Mouse (Mus musculus) induced T-regulatory cell, adult 2 months (primary cell): ENCODE results near the gene Nudt19.
A peak's percentile ranks its signal among the peaks of the same experiment; 100 is the strongest.
"Not testable (repeated sequence)": the region's sequence is repeated elsewhere in the genome, so short reads cannot be mapped to it uniquely, and the experiment has no call there.

Experiments used
- DNase-seq: peaks from one replicate; pipeline ENCODE4 v3.0.0-alpha.2; 2012; ENCODE audit warnings: low read depth

Gene Nudt19

DNA sequence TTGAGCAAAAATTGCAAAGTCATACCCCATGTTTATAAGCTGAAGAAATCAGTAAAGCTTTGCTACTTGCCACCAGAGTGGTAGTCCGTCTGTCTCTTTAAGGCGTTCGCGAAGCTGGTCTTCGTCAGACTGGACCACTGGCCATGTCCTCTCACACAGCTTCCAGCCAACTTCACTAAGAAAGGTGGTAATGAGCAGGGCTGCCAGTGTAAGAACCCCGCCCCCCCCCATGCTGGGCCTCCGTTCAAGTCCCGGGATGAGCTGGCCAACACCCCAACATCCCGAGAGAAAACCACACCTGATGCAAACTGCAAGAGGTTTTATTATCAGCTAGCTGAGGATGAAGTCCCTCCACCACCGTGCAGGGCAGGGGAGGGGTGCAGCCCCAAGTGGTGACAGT, 8.8 kb upstream of the Nudt19 start:
- DNase-seq, result not testable (repeated sequence)

DNA sequence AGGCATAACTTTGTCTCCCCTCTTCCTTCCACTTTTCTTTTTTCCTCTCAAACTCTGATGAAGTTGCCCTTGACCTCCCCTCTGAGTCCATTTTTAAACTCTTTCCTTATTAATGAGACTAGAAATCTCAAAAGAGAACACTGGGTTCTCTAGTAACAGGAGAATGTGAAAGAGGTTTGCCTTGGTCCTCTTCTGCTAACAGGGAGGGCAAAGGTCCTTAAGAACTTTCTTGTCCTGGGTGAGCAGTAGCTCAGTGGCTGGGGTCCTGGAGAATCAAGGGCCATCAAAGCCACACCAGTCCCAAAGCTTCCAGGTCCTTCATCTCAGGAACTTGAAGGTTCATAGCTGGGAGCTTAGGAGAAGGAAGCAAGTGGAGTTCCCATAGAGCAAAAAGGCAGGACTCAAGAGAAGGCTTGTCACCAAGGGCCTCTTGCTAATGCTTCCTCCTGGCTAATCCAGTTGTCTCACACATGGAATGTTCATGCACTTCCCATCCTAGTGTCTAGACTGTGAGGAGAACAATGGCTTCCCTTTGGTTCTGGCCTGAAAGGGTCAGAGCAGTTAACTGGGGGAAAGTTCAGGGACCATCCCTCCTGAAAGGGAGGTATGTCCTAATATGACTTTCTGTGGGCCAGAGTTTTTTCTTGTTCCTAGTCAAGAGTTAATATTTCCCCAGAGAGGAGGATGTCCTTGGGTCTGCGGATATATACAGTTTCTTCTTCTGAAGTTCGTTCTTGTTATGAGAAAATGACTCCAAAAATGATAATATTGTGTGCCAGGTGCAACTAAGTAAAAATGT, 8.2 kb upstream of the Nudt19 start:
- no peak for DNase-seq

DNA sequence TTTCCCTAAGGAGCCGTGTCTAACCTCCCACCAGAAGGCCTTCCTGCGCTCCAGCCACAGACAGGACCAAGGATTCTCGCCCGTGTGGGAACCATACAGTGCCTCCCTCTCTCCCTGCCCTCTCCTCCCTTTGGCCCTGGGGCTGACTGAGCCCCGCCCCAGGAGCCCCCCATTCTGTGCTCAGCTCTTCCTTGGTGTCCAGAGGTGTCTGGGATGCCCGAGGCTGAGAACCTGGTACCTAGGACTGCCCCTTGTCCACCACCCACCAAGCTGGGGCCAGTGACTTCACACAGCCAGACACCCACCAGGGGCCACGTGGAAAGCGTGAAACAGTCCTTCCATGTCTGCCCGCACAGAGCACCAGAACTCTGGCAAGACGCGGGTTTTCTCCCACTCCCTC, 7.0 kb upstream of the Nudt19 start:
- no peak for DNase-seq

DNA sequence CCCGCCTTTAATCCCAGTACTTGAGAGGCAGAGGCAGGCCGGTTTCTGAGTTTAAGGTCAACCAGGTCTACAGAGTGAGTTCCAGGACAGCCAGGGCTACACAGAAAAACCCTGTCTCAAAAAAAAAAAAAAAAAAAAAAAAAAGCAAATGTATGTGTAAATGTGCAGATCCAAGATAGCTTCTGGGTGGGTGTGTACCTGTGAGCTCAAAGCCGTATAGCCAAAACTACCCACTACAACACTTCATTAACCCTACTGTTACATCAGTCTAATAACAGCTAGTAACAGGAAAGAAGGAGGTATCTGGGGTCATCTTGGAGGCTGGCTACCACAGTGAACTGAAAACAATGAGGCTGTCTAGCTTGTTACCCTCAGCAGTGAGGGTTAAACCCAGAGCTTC, 3.7 kb upstream of the Nudt19 start:
- DNase-seq, result no peak

DNA sequence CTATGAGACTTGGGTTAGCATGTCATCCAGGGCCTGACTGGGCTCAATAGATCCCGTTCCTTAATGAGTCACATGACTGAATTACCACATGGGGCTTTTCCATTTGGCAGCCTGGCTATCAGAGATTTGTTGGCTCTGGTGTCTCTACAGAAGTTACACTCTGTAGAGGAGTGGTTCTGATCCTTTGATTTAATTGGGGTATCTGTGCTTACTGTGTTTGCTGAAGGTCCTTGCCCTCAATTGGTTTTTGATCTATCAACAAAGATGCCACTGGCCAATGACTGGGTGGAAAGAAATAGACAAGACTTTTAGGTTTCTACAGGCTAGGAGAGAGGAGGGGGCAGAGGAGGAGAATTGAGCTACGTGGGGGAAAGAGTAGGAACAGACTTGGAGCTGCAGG, 2.6 kb upstream of the Nudt19 start:
- no peak for DNase-seq

DNA sequence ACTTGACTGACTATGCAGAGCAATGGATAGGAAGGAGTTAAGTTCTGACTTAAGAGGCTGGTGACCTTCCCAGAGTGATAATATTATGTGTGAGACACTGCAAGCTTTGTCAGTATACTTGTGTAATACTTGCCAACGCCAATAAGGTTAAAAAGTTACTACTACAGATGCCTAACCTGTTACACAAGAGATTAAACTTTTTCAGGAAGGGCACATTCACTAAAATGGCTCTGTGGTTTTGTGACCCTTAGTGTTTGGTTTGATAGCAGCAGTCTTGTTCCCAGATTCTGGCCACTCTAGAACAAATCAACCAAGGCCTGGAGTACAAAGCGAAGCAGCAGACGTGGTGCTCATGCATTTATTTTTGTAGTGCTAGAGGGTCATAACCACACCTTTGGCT, 1.5 kb upstream of the Nudt19 start:
- no peak for DNase-seq

DNA sequence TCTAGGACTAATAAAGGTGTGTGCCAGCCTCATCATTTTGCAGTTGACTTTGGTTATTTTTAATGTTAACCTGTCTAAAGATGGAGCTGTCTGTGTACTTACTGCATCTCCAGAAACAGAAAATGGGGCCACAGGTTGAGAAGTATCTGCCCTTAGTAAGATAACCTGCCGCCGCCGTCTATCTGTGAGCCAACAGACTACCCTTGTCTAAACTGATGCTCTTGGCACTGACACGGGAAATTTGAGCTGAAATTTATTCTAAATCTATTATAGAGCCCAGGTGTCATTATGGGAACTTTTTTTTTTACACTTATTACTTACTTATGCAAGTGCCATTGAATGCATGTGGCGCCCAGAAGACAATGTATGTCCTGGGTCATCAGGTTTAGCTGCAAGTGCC, 801 bp upstream of the Nudt19 start:
- no peak for DNase-seq

DNA sequence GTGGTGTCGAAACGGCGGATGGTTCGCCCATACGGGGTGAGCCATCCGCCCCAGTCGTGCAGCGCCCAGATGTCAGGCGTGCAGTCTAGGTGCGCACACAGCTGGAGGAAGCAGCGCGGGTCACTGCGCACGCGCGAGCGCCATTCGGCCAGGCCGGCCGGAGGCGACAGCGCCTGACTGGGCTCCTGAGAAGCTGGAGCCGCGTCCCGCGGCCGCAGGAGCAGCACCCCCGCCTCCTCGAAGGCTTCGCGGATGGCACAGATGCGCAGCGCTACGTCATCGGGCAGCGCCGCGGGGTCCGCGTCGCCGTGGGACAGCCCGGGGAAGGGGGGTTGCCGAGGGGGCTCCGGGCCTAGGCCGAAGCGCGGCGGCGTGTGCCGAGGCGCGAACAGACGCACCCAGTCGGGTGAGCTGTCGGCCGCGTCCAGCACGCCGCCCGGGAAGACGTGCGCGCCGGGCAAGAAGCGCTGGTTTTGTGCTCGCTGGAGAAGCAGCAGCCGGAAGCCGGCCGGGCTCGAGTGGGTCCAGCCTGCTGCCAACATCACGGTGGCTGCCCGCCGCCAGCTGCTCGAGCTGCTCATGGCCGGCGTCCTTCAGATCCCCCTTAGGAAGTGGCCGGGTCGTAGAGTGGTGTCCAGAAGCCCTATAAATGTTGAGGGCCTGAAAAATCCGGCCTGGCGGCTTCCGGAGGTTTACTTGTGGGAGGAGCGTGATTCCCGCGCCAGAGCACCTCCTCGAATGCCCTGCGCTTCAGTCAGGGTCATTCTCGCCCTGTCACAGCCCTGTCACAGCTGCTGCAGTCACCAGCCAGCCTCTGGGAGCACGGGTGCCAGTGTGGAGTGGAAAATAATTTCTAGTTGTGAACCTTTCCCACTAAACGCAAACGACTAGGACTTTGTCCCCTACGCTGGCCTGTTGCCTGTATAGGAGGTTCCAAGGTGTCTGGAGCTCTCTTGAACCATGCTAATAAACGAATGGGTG, 590 bp downstream of the Nudt19 start:
- DNase-seq, result peak; percentile 89

DNA sequence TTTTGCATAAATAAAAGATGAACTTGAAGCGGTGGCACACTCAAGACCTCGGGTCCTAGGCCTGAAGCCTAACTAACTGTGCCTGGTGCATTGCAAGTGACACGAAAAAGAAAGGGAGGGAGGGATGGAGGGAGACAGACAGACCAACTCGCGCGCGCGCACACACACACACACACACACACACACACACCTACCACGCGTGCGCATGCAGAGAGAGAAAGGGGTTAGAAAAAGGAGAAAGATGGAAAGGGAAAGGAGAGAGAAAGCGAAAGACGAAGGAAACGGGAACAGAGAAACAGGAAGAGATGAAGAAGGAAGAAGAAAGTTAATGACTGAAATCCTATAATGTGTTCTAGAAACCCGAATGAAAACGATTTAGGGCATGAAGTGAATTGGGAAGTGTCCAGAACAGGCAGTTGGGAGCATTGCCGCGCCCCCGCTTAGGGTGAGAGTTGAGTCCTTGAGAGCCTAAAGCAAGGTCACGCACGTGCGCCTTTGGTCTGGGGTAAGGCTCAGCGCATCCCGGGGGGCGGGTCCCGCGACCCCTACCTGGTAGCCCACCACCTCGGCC, 1.4 kb downstream of the Nudt19 start:
- peak; percentile 75 for DNase-seq

DNA sequence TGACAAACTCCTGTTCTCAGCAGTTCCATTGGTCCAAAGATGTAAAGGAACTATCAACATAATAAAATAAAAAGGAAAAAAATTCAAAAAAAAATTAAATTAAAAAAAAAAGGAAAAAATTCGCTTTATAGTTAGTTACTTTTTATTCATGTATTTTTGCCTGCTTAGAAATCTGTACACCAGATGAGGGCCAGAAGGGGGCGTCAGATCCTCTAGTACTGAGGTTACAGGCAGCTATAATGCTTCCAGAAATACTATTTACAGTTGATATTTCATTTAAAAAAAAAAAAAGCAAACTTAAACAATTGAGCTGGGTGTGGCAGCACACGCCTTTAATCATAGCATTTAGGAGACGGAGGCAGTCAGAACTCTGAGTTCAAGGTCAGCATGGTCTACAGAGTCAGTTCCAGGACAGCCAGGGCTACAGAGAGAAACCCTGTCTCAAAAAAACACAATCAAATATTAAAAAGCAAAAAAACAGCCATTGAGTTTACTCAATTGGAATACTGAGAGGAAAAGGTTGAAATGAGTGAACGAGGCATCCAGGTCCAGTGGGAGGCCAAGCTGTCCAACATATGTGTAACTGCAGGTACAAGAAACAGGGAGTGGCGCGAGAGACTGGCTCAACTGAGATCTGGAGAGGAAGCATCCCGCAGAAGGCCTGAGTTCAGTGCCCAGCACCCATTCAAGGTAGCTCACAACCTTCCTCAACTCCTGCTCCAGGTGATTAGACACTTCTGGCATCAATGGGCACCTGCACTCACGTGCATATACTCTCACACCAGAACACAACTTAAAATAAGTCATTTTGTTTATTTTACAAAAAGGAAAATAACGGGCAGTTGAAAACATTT, 2.1 kb downstream of the Nudt19 start:
- peak; percentile 72 for DNase-seq

DNA sequence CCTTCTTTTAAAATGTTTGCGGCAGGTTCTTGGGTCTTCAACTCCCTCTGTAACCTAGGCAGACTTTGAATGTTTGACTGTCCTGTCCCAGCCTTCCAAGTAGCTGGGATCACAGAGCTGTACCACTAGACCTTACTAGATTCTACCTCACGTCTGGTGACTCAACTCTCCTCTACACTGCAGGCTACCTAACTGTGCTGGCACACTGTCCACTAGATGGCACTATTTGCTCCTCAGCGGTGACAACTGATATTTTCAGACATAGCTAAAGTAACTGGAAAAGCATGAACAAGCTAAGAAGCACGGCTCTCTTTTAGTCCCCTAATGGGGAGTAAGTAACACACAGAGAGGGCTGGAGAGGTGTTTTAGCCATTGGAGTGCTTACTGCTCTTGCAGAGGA, 10.2 kb downstream of the Nudt19 start:
- DNase-seq, result peak; percentile 77

DNA sequence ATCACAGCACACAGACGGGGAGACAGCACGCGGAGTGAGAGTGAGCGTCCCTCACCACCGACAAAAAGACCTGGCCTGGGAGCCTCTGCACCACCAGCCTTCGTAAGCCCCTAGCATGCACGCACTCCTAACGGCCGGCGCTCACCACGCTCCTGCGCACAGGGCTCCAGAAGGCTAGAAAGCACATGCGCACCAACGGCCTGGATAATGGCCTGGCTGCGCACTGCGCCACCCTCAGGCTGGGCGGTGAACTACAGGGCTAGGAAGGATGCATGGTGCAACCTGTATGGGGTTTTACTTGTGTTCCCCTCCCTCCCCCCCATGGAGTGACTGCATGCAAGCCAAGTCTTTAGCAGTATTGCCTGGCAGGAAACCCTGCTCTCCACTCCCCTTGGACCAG, 18.5 kb downstream of the Nudt19 start, which contains the start of gene Tdrd12:
Gene Tdrd12, minus strand, starts transcription at position 184 of the 400 bp plus-strand sequence.
- DNase-seq, result peak; percentile 12

DNA sequence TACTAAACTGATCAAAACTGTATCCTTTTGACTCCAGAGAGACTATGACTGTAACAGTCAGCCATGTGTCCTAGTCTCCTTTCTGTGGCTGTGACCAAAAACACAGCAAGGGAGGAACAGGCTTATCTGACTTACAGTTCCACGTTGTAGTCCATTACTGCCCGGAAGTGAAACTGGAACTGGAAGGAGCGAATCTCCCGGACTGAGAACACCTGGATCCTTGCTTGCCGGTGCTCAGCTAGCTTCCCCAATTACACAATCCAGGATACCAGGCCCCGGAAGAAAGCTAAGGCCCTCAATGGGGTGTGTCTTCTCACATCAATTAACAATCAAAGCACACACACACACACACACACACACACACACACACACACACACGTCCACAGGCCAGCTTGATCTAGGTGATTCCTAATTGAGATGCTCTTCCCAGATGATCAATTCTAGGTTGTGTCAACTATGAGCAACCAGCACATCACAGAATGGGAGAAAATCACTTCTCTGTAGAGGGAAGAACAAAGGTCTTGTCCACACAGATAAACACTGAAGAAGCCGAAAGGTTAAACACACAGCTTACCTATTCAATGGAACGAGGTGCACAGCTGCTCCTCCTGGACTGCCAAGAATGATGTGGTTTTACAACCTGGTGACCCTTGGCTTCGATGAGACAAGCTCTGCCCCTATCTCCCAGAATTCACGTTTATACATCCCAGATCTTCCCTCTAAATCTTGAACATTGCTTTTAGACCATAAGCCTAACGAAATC, 20.2 kb downstream of the Nudt19 start:
- DNase-seq, result no peak

DNA sequence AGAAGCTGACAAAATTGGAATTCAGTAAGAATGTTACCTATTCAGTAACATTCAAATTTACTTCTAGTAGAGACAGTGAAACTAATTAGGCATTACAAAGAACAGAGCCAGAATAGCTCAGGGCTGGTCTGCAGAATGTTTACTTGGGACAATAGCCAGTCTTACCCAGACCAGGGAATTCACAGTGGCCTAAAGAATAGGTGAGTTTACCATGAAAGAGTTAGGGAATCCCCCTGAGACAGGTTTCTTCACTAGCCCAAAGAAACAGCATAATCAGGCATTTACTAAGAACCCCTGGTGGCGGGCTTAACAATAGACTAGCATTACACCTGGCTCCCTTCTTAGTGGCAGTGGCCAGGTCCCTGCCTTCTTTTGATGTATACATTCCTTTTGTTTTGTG, 25.6 kb downstream of the Nudt19 start:
- not testable (repeated sequence) for DNase-seq

DNA sequence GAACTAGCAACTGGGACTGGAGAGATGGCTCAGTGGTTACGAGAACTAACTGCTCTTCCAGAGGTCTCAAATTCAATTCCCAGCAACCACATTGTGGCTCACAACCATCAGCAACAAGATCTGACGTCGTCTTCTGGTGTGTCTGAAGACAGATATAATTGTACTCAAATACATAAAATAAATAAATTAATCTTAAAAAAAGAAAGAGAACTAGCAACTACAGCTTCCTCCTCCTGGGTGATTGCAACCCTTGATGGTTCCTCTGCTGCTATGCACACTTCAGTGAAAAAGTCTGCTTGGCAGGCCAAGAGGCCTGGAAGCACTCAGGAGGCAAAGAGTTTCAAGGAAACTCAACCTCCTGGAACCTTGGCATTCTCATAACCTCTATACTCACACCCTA, 26.1 kb downstream of the Nudt19 start:
- DNase-seq, result no peak

DNA sequence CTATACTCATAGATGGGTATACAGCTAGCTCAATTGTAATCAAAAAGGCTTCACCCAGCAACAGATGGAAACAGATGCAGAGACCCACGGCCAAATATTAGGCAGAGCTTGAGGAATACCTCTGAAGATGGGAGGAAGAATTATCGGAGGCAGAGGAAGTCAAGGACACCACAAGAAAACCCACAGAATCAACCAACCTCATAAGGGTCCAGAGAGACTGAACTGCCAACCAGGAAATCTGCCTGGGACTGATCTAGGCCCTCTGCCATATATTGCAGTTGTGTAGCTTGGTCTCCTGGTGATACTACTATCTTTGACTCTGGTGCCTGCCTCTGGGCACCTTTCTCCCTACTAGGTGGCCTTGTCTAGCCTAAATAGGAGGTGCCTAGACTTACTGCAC, 29.3 kb downstream of the Nudt19 start:
- no peak for DNase-seq

DNA sequence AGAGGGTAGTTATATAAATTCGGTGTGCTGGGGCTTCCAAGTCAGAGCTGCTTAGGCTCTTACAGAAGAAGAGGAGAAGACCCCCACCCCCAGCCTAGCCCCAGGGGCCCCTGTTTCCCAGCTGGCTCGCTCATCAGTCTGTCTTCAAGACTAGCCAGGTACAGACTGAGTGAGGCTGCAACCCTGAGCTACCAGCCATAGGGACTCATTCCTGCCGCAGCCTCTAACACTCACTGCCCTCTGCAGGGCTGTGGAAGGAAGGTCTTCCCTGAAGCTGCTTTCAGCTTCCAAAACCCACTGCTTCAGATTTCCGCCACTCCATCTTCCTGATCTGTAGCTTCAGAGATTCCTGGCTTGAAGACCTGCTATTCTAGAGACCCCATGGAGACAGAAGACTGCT, 54.1 kb downstream of the Nudt19 start:
- no peak for DNase-seq

DNA sequence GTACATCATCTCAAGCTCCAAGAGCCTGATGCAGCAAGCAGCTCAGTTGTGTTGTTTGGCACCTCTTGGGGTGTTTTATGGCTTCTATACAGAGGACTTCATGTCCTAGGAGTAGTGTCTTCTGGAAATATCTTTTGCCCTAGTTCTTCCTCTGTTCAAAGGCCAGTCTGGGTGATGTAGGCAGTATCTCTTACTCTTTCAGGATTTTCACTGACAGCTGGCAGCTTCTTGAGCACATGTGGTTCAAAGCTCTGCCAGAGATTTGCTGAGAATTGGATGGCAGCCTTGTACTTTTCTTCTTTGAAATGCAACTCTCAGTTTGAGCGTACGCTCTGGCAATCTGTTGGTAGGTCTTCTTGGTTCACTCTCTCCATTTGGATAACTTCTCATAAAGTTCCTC, 58.6 kb downstream of the Nudt19 start:
- DNase-seq, result no peak
